Mouse (Mus musculus) kidney, embryonic 14.5 days (tissue): ENCODE results near the gene 2210407C18Rik. TPM values are rescaled to one million over a fixed set of nuclear protein-coding genes. Genes with fewer than 3 reads are reported as not detected.

Source experiments
- ATAC-seq: fragments of 200-750 bp; cut with Nextera tagmentation; 2 replicates; pipeline ENCODE4 v1.8.0; 2017; ENCODE audit warnings: moderate number of reproducible peaks, mild to moderate bottlenecking, moderate TSS enrichment, moderate library complexity; ENCODE audit not compliant: low FRiP score, low TSS enrichment
- H3K27ac ChIP-seq: fragments of 300-500 bp; sonication (generic); 2 replicates; pipeline ENCODE4 v1.5.1; 2014; ENCODE audit warnings: low read depth, mild to moderate bottlenecking, low read length, moderate library complexity, mixed read lengths
- H3K27me3 ChIP-seq: fragments of 300-500 bp; sonication (generic); 2 replicates; pipeline ENCODE4 v1.6.1; 2014; ENCODE audit warnings: mild to moderate bottlenecking, low read length; ENCODE audit not compliant: control insufficient read depth, insufficient read depth
- H3K36me3 ChIP-seq: fragments of 300-500 bp; sonication (generic); 2 replicates; pipeline ENCODE4 v1.6.1; 2014; ENCODE audit warnings: low read length, mixed read lengths; ENCODE audit not compliant: control insufficient read depth, insufficient read depth
- H3K4me1 ChIP-seq: fragments of 300-500 bp; sonication (generic); 2 replicates; pipeline ENCODE4 v1.6.1; 2014; ENCODE audit warnings: low read length, mixed read lengths; ENCODE audit not compliant: control insufficient read depth, insufficient read depth
- H3K4me2 ChIP-seq: fragments of 300-500 bp; sonication (generic); replicated peaks from 2 replicates; pipeline ENCODE4 v1.6.1; 2014; ENCODE audit warnings: low read depth, mild to moderate bottlenecking, low read length
- H3K4me3 ChIP-seq: fragments of 300-500 bp; sonication (generic); 2 replicates; pipeline ENCODE4 v1.5.1; 2014; ENCODE audit warnings: mild to moderate bottlenecking, low read length
- H3K9ac ChIP-seq: fragments of 300-500 bp; sonication (generic); 2 replicates; pipeline ENCODE4 v1.6.1; 2014; ENCODE audit warnings: low read depth, mild to moderate bottlenecking, low read length, moderate library complexity
- H3K9me3 ChIP-seq: fragments of 300-500 bp; sonication (generic); 2 replicates; pipeline ENCODE4 v1.6.1; 2016; ENCODE audit warnings: low read length; ENCODE audit not compliant: control insufficient read depth
- WGBS: fragments of 180-500 bp; shearing (Covaris S2); extraction: QIAGEN DNeasy Blood & Tissue Kit; methylation state at CpG from one replicate; pipeline ENCODE4 v1.1.7; 2014; 5-methylcytosine and 5-hydroxymethylcytosine counted together
- polyA plus RNA-seq: library from polyadenylated mRNA; unstranded; fragments of >200 nt; fragmentation: Nextera tagmentation; extraction: Ambion mirVana; gene quantifications from 2 replicates; pipeline ENCODE4 v1.2.1, GENCODE M21; 2014

The 2210407C18Rik gene
- polyA plus RNA-seq, 1 experiment from 2014 or later: not detected

- ATAC-seq: no peak
- 0 out of 2 replicates have a peak, but pooled peaks cover 2% of the 10 kb centered on the region for H3K9me3 ChIP-seq
These were observed 9.5 kb downstream of the 2210407C18Rik start for GRCm38 (mm10) chr11:58606177-58606919.

DNA sequence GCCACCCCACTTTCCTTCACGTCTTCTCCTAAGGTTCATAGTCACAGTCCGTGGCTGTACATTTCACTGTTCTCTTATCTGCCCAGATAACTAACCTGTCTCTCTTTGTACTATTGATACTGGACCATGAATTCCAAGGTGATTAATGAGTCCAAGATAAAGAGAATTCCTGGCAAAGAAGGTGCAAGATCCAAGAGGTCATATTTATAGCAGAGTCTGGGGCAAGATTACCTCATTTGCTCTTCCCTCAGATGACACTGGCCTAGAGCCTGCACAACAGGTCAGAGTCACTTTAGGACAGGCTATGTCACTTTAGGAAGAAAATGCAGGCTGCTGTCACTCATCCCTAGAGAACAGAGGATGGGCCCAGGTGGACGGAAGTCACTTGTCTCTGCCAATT is 10.6 kb downstream of the 2210407C18Rik start:
- Histone ChIP-seq H3K9me3 (0 out of 2 replicates have a peak, but pooled peaks cover 2% of the 10 kb centered on the region), H3K9ac (no peak overlapping the region), H3K27ac (no peak overlapping the region), H3K4me2 (no peak overlapping the region), H3K4me1 (no peaks in the 10 kb centered on the region), H3K4me3 (no peak overlapping the region), H3K36me3 (no peaks in the 10 kb centered on the region), H3K27me3 (no peaks in the 10 kb centered on the region)
- no peak for ATAC-seq
- WGBS: 78% methylated on average over 3 of the region's 3 CpGs

More at GRCm38 (mm10) chr11:58606177-58606919, 9.5 kb downstream of the 2210407C18Rik start:
- Histone ChIP-seq H3K27me3 (no peaks in the 10 kb centered on the region), H3K4me3 (no peak overlapping the region), H3K36me3 (no peaks in the 10 kb centered on the region), H3K4me1 (no peaks in the 10 kb centered on the region), H3K4me2 (no peak overlapping the region), H3K27ac (no peak overlapping the region), H3K9ac (no peak overlapping the region)
- WGBS: 84% methylated on average over 12 of the region's 12 CpGs

DNA sequence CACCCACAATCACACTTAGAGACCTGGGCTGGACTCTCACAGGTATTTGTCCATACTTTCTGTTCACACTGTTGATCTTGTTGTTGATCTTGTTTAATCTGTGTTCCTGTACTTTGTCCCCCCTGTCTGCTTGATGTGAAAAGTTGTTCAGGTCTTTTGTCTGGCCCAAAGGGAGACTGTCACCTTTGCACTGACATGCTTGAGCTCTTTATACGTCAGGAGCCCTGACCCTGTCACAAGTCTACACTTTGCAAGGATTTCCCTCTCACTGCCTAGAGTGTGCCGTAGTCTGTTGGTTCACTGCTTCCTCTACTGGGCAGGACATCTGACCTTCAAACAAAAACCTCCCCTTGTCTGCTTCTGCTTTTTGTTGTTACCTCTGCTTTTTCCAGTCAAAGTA is 11.2 kb downstream of the 2210407C18Rik start:
- Histone ChIP-seq H3K36me3 (no peaks in the 10 kb centered on the region), H3K9me3 (0 out of 2 replicates have a peak, but pooled peaks cover 2% of the 10 kb centered on the region), H3K4me1 (no peaks in the 10 kb centered on the region), H3K4me2 (no peak overlapping the region), H3K9ac (no peak overlapping the region), H3K27ac (no peak overlapping the region), H3K4me3 (no peak overlapping the region), H3K27me3 (no peaks in the 10 kb centered on the region)
- ATAC-seq: no peak
- 57% methylated on average over 2 of the region's 2 CpGs for WGBS

DNA sequence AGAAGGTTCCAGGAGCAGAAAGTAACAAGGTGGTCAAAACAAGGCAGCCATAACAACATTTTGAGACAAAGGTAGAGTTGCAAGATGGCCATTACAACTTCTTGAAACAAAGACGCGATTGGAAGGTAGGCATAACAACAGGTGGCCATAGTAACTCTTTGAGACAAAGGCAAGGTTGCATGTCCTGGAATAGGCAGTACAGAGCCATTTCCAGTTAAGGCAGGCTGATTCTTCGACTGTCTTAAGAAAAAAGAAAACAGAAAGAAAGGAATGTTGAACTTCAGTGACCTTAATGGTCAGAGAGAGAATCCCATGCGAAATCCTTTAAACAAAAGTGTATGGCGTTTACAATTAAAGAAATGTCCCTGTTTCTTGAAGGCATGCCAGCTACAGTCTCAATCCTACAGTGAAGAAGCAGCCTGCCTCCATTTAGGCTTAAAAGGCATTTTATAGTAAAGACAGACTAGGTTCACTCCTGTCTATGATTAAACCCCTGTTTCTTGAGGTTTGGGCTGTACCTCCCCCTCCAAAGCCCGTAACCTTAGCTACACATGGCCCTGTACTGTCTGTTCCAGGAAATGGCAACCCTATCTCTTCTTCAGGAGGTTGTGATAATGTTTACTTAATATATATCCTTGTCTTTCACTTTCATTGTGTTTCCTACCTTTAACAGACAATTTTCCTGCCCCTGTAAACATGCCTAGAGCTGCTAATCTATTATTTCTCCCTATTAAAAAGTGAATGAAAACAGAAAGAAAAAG is 12.9 kb downstream of the 2210407C18Rik start:
- ATAC-seq: no peak
- Histone ChIP-seq H3K36me3 (no peaks in the 10 kb centered on the region), H3K4me2 (no peak overlapping the region), H3K9me3 (0 out of 2 replicates have a peak, but pooled peaks cover 2% of the 10 kb centered on the region), H3K27ac (no peak overlapping the region), H3K27me3 (no peaks in the 10 kb centered on the region), H3K4me3 (no peak overlapping the region), H3K9ac (no peak overlapping the region), H3K4me1 (no peaks in the 10 kb centered on the region)
- 76% methylated on average over 6 of the region's 6 CpGs for WGBS

- no peaks in the 10 kb centered on the region for H3K36me3 ChIP-seq
- no peaks in the 10 kb centered on the region for H3K4me1 ChIP-seq
- no peak overlapping the region for H3K4me3 ChIP-seq
- H3K27ac ChIP-seq: no peak overlapping the region
- no peak for ATAC-seq
- no peaks in the 10 kb centered on the region for H3K27me3 ChIP-seq
- H3K4me2 ChIP-seq: no peak overlapping the region
- no peak overlapping the region for H3K9ac ChIP-seq
- H3K9me3 ChIP-seq: 0 out of 2 replicates have a peak, but pooled peaks cover 2% of the 10 kb centered on the region
These were observed 13.8 kb downstream of the 2210407C18Rik start for GRCm38 (mm10) chr11:58602062-58602461.

GRCm38 (mm10) chr11:58597837-58598236 is 18.0 kb downstream of the 2210407C18Rik start:
- 88% methylated on average over 13 of the region's 13 CpGs for WGBS
- no peak overlapping the region for H3K9ac ChIP-seq
- no peak overlapping the region for H3K27ac ChIP-seq
- ATAC-seq: no peak
- H3K36me3 ChIP-seq: no peaks in the 10 kb centered on the region
- no peaks in the 10 kb centered on the region for H3K4me1 ChIP-seq
- H3K4me3 ChIP-seq: no peak overlapping the region
- H3K9me3 ChIP-seq: no peaks in the 10 kb centered on the region
- no peaks in the 10 kb centered on the region for H3K27me3 ChIP-seq
- H3K4me2 ChIP-seq: no peak overlapping the region

- Histone ChIP-seq H3K4me2 (no peak within 1 kb of the TSS), H3K36me3 (no peaks in the 10 kb centered on the region), H3K27me3 (no peaks in the 10 kb centered on the region), H3K9ac (no peak within 1 kb of the TSS), H3K4me3 (no peak within 1 kb of the TSS), H3K4me1 (no peaks in the 10 kb centered on the region), H3K9me3 (no peaks in the 10 kb centered on the region), H3K27ac (no peak within 1 kb of the TSS)
- 85% methylated on average over 6 of the region's 6 CpGs for WGBS
- ATAC-seq: no peak
These were observed 21.1 kb downstream of the 2210407C18Rik start, which contains the start of gene Olfr324 for GRCm38 (mm10) chr11:58594814-58595213. Gene Olfr324 (plus strand): TSS chr11:58595114.

DNA sequence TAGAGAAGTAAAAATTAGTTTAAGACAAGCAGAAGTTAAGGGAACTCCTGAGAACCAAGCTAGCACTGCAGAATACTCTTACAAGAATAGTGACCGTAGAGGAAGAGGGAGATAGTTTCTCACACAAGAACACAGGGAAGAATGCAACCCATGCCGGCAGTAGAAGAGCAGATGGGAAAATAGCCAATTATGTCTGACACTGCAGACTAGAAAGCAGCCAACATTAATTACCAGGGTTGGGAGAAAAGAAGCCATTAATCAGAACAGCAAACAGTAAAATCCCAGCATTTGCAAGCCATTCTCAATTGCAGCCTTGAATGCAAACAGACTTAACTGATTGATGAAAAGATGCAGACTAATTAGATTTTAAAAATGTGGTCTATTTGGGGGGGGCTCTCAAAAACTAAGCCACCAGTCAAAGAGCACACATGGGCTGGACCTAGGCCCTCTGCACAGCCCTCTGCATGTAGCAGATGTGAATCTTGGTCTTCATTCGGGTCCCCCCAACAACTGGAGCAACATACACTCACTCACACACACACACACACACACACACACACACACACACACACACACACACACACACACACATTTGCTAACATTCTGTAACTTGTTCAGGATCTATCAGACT is 27.1 kb downstream of the 2210407C18Rik start:
- Histone ChIP-seq H3K27ac (no peak overlapping the region), H3K9me3 (no peaks in the 10 kb centered on the region), H3K27me3 (no peaks in the 10 kb centered on the region), H3K9ac (no peak overlapping the region), H3K4me2 (no peak overlapping the region), H3K36me3 (no peaks in the 10 kb centered on the region), H3K4me3 (no peak overlapping the region), H3K4me1 (no peaks in the 10 kb centered on the region)
- WGBS: 68% methylated on average over 3 of the region's 3 CpGs
- no peak for ATAC-seq
